Mouse (Mus musculus) left cerebral cortex, adult 18-20 months (tissue): ENCODE results near the gene Ube2j1. TPM values are rescaled to one million over a fixed set of nuclear protein-coding genes. Genes with fewer than 3 reads are reported as not detected.

Experiments
- DNase-seq, 2 experiments: peaks; one replicate each; pipeline ENCODE4 v3.0.0; 2021 to 2022; ENCODE audit warnings: low spot score in 2 of 2, mixed read lengths in 1 of 2
- total RNA-seq, 2 experiments: library from RNA; stranded (reverse); gene quantifications; 2 replicates each; pipeline ENCODE4 v1.2.3; 2021

Ube2j1 gene
- total RNA-seq, 2 experiments from 2014 or later: 110 to 117 TPM

GRCm38 (mm10) chr4:33010078-33010477 is 21.1 kb upstream of the Ube2j1 start:
- no peak for DNase-seq

- DNase-seq: no peak
Observed at GRCm38 (mm10) chr4:33012484-33012883, 18.7 kb upstream of the Ube2j1 start.

GRCm38 (mm10) chr4:33018361-33018999 is 12.7 kb upstream of the Ube2j1 start:
- peak; percentile 88 to 94 for DNase-seq

- DNase-seq: no peak
Observed at GRCm38 (mm10) chr4:33024420-33024819, 6.8 kb upstream of the Ube2j1 start.

- no peak for DNase-seq
Observed at GRCm38 (mm10) chr4:33029104-33029503, 2.1 kb upstream of the Ube2j1 start.

GRCm38 (mm10) chr4:33030264-33031194 is 687 bp upstream of the Ube2j1 start:
- DNase-seq: peak in 1 of 2 experiments; percentile 29

- no peak for DNase-seq
Observed at GRCm38 (mm10) chr4:33032045-33032444, 829 bp downstream of the Ube2j1 start.

GRCm38 (mm10) chr4:33033515-33033914 is 2.3 kb downstream of the Ube2j1 start:
- no peak for DNase-seq

- DNase-seq: no peak
Observed at GRCm38 (mm10) chr4:33039826-33040225, 8.6 kb downstream of the Ube2j1 start.

GRCm38 (mm10) chr4:33049601-33050000 is 18.4 kb downstream of the Ube2j1 start:
- DNase-seq: no peak

- no peak for DNase-seq
Observed at GRCm38 (mm10) chr4:33052055-33052454, 20.8 kb downstream of the Ube2j1 start.

- DNase-seq: no peak
Observed at GRCm38 (mm10) chr4:33052650-33053049, 21.4 kb downstream of the Ube2j1 start.

GRCm38 (mm10) chr4:33054426-33054825 is 23.2 kb downstream of the Ube2j1 start:
- DNase-seq: no peak

- DNase-seq: no peak
Observed at GRCm38 (mm10) chr4:33056317-33056716, 25.1 kb downstream of the Ube2j1 start.

GRCm38 (mm10) chr4:33057890-33058687 is 26.9 kb downstream of the Ube2j1 start:
- DNase-seq: peak; percentile 72 to 75

- DNase-seq: no peak
Observed at GRCm38 (mm10) chr4:33061158-33061557, 29.9 kb downstream of the Ube2j1 start.

GRCm38 (mm10) chr4:33062981-33063380 is 31.8 kb downstream of the Ube2j1 start, which contains the start of gene Gabrr2:
TSS of gene Gabrr2 (plus strand) at chr4:33062999.
- no peak for DNase-seq

- DNase-seq: no peak
Observed at GRCm38 (mm10) chr4:33064986-33065385, 33.8 kb downstream of the Ube2j1 start.

GRCm38 (mm10) chr4:33066223-33066960 is 35.2 kb downstream of the Ube2j1 start:
- DNase-seq: no peak

- DNase-seq: no peak
Observed at GRCm38 (mm10) chr4:33067331-33067730, 36.1 kb downstream of the Ube2j1 start.

- DNase-seq: no peak
Observed at GRCm38 (mm10) chr4:33067826-33068225, 36.6 kb downstream of the Ube2j1 start.
